Mouse (Mus musculus) intestine, postnatal 0 days (tissue): Measurements from ENCODE around the gene Cdh26. TPM values are rescaled to one million over a fixed set of nuclear protein-coding genes. Genes with fewer than 3 reads are reported as not detected.

Experiments
- ATAC-seq: fragments of 200-750 bp; cut with Nextera tagmentation; 2 replicates; pipeline ENCODE4 v1.8.0; 2017; ENCODE audit warnings: mild to moderate bottlenecking, moderate TSS enrichment, moderate library complexity
- H3K27ac ChIP-seq: fragments of 300-500 bp; sonication (generic); 2 replicates; pipeline ENCODE4 v1.5.1; 2014; ENCODE audit warnings: mild to moderate bottlenecking, low read depth, low read length, moderate library complexity
- H3K27me3 ChIP-seq: fragments of 300-500 bp; sonication (generic); replicated peaks from 2 replicates; pipeline ENCODE4 v1.6.1; 2014; ENCODE audit warnings: low read length, mixed read lengths; ENCODE audit not compliant: control insufficient read depth, insufficient read depth
- H3K36me3 ChIP-seq: fragments of 300-500 bp; sonication (generic); 2 replicates; pipeline ENCODE4 v1.6.1; 2014; ENCODE audit warnings: mild to moderate bottlenecking, moderate library complexity; ENCODE audit not compliant: control insufficient read depth, insufficient read depth
- H3K4me1 ChIP-seq: fragments of 300-500 bp; sonication (generic); replicated peaks from 2 replicates; pipeline ENCODE4 v1.6.1; 2014; ENCODE audit warnings: antibody characterized with exemption, low read length, mixed read lengths; ENCODE audit not compliant: control insufficient read depth, insufficient read depth
- H3K4me2 ChIP-seq: fragments of 300-500 bp; sonication (generic); replicated peaks from 2 replicates; pipeline ENCODE4 v1.6.1; 2014; ENCODE audit warnings: low read depth, mild to moderate bottlenecking, moderate library complexity
- H3K4me3 ChIP-seq: fragments of 300-500 bp; sonication (generic); 2 replicates; pipeline ENCODE4 v1.5.1; 2014; ENCODE audit warnings: low read depth, low read length
- H3K9ac ChIP-seq: fragments of 300-500 bp; sonication (generic); 2 replicates; pipeline ENCODE4 v1.6.1; 2014; ENCODE audit warnings: mild to moderate bottlenecking, low read depth, low read length
- H3K9me3 ChIP-seq: fragments of 300-500 bp; sonication (generic); 2 replicates; pipeline ENCODE4 v1.6.1; 2016; ENCODE audit warnings: mixed run types; ENCODE audit not compliant: control insufficient read depth
- CTCF ChIP-seq: sonication (generic); IDR thresholded peaks from 2 replicates; pipeline ENCODE4 v1.5.1; 2016; ENCODE audit warnings: low read depth, mild to moderate bottlenecking, control low read depth, antibody characterized with exemption, moderate library complexity
- WGBS: fragments of 180-500 bp; shearing (Covaris S2); extraction: QIAGEN DNeasy Blood & Tissue Kit; methylation state at CpG from one replicate; pipeline ENCODE4 v1.1.7; 2014; 5-methylcytosine and 5-hydroxymethylcytosine counted together
- polyA plus RNA-seq: library from polyadenylated mRNA; unstranded; fragments of >200 nt; fragmentation: Nextera tagmentation; extraction: Ambion mirVana; gene quantifications from 2 replicates; pipeline ENCODE4 v1.2.1, GENCODE M21; 2015

Gene Cdh26
- polyA plus RNA-seq, 1 experiment from 2014 or later: 0.43 TPM

DNA sequence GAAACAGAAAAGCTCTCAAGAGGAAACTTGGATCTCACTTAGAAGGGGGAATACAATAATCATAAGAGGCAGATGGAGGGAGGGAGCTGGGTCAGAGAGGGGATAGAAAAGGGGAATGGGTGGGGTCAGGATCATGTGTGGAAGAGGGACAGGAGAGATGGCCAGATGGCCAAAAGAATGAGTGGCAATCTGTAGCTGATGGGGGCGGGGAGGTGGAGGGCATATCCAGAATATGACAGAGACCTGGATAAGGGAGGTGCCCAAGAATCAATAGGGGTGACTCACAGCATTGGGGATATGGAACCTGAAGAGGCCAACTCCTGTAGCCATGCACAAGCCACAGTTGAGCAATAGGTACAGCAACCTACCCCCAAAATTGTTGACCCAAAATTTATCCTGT lies 92.5 kb downstream of the Cdh26 start:
- Histone ChIP-seq H3K4me1 (no peaks in the 10 kb centered on the region), H3K27me3 (no peaks in the 10 kb centered on the region), H3K9ac (no peak overlapping the region), H3K4me3 (no peak overlapping the region), H3K9me3 (no peaks in the 10 kb centered on the region), H3K27ac (no peak overlapping the region), H3K4me2 (no peak overlapping the region), H3K36me3 (no peaks in the 10 kb centered on the region)
- WGBS: 85% methylated on average over 1 of the region's 1 CpGs
- no peak for TF ChIP-seq CTCF
- no peak for ATAC-seq

DNA sequence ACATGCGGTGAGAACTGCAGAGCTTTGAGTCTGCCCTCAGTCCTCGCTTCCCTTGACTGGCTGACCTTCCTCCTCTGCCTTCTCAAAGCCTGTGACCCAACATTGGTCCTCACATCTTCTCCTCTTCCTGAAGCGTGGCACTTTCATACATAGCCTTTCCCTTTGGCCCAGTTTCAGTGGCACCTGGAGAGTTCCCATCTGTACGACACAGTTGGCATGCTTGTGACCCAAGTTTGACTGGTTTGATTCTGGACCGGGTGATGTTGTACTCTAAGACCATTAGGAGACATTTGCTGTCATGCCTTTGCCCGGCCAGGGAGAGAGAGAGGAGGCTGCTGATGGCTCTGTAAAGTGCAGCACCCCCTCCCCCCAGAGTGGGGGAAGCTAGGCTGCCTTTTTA lies 96.4 kb downstream of the Cdh26 start:
- TF ChIP-seq CTCF: no peak
- no peak overlapping the region for H3K4me2 ChIP-seq
- H3K4me1 ChIP-seq: no peaks in the 10 kb centered on the region
- ATAC-seq: no peak
- H3K27me3 ChIP-seq: no peaks in the 10 kb centered on the region
- WGBS: 81% methylated on average over 6 of the region's 6 CpGs
- no peaks in the 10 kb centered on the region for H3K36me3 ChIP-seq
- no peak overlapping the region for H3K4me3 ChIP-seq
- H3K27ac ChIP-seq: no peak overlapping the region
- H3K9me3 ChIP-seq: no peaks in the 10 kb centered on the region
- no peak overlapping the region for H3K9ac ChIP-seq

DNA sequence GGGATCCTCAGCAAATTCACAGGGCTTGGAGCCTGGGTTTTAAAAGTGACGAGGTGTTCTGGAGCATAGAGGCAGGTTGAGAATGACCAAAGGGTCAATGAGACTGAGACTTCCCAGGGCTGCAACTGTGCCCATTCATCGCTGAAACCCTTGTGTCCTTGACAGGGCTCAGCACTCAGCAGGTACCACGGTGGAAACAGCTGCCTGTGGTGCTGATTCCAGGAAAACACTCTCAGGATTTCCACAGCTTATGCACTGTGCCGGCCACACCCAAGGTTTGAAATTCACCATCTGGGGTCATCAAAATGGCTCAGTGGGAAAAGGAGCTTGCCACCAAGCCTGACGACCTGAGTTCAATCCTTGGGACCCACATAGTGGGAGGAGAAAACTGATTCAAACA lies 100.9 kb downstream of the Cdh26 start:
- Histone ChIP-seq H3K9me3 (no peaks in the 10 kb centered on the region), H3K4me3 (no peak overlapping the region), H3K4me2 (no peak overlapping the region), H3K4me1 (no peaks in the 10 kb centered on the region), H3K27ac (no peak overlapping the region), H3K27me3 (no peaks in the 10 kb centered on the region), H3K36me3 (no peaks in the 10 kb centered on the region), H3K9ac (no peak overlapping the region)
- WGBS: 68% methylated on average over 5 of the region's 5 CpGs
- TF ChIP-seq CTCF: no peak
- ATAC-seq: no peak

DNA sequence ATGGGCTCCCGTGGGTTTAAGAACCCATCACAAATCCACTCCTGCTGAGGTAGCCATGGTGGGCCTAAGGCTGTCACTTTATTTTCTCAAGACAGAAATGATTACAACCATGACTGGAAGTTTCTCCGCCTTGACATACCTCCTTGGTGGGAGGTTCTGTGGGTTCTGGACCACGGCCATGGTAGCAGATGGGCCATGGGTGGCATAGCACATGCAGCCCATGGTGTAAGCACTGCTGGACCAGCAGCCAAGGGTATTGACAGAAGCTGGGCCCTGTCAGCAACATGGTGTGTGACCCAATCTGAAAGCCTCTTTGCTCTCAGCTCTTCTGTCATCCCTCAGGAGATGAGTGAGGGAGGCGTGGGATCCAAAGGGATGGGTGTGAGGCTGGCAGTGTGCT lies 106.2 kb downstream of the Cdh26 start:
- H3K4me3 ChIP-seq: no peak overlapping the region
- WGBS: 88% methylated on average over 4 of the region's 4 CpGs
- no peak for ATAC-seq

More for the DNA sequence above, 106.2 kb downstream of the Cdh26 start:
- no peaks in the 10 kb centered on the region for H3K27me3 ChIP-seq
- no peaks in the 10 kb centered on the region for H3K9me3 ChIP-seq
- H3K27ac ChIP-seq: no peak overlapping the region
- no peak overlapping the region for H3K4me2 ChIP-seq
- H3K9ac ChIP-seq: no peak overlapping the region
- no peak for TF ChIP-seq CTCF
- no peaks in the 10 kb centered on the region for H3K36me3 ChIP-seq
- H3K4me1 ChIP-seq: no peaks in the 10 kb centered on the region

Other genes with a start within 250 kb of the Cdh26 start
- gene Sycp2, start 22.8 kb upstream of the Cdh26 start, polyA plus RNA-seq: 0.13 TPM in 1 of 2 replicates, not detected in the other
- 2.7 and 2.8 TPM in 2 replicates for gene Ppp1r3d, start 16.1 kb upstream of the Cdh26 start, polyA plus RNA-seq
- gene Fam217b, start 16.0 kb upstream of the Cdh26 start, polyA plus RNA-seq: 2.5 TPM in 2 replicates